Mouse (Mus musculus): Measurements from ENCODE around the gene Phlpp2. TPM values are rescaled to one million over a fixed set of nuclear protein-coding genes. Genes with fewer than 3 reads are reported as not detected.

The Phlpp2 gene
- polyA plus RNA-seq, 1 experiment from 2014 or later: 2.8 TPM

GRCm38 (mm10) chr8:109989151-109989550, 120.8 kb downstream of the Phlpp2 start:
- H3K4me2 ChIP-seq (ENCODE audit: low read depth, low read length): no peak overlapping the region
- no peaks in the 10 kb centered on the region for H3K36me3 ChIP-seq (ENCODE audit: control insufficient read depth, insufficient read depth, low read length)
- WGBS: 87% methylated on average over 8 of the region's 8 CpGs
- no peaks in the 10 kb centered on the region for H3K27me3 ChIP-seq (ENCODE audit: control insufficient read depth, insufficient read depth, low read length)
- no peak overlapping the region for H3K9ac ChIP-seq (ENCODE audit: low read length)
- no peak for ATAC-seq (ENCODE audit: insufficient read depth, low FRiP score)
- H3K4me3 ChIP-seq (replicated peaks; ENCODE audit: low read length): no peak overlapping the region
- no peaks in the 10 kb centered on the region for H3K9me3 ChIP-seq (replicated peaks; ENCODE audit: control insufficient read depth, low read length)
- no peak overlapping the region for H3K27ac ChIP-seq (ENCODE audit: low read length)
- no peaks in the 10 kb centered on the region for H3K4me1 ChIP-seq (ENCODE audit: control insufficient read depth, insufficient read depth, low read length)

DNA sequence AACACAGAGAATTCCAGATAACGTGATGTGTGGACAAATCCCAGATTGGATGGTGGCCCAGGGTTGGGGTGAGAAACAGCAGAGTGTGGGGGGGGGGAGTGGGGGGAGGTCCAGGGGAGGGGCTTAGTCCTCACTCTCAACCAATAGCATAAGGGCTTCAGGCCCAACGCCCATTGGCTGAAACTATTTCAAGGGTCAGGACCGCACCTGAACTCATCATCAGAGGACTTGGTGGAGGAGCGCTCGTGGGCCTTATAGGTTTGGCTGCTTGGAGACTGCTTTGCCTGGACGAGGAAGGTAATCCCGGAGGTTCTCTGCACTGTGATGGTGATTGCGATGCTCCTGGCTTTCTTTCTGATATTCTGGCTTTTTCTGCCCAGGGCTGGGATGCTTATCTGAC, 121.9 kb downstream of the Phlpp2 start, which contains the start of gene Tat:
Gene Tat (plus strand): TSS at position 214 of the 400 bp plus-strand sequence.
- no peaks in the 10 kb centered on the region for H3K27me3 ChIP-seq (ENCODE audit: control insufficient read depth, insufficient read depth, low read length)
- ATAC-seq (ENCODE audit: insufficient read depth, low FRiP score): no peak
- H3K9me3 ChIP-seq (replicated peaks; ENCODE audit: control insufficient read depth, low read length): no peaks in the 10 kb centered on the region
- H3K36me3 ChIP-seq (ENCODE audit: control insufficient read depth, insufficient read depth, low read length): no peaks in the 10 kb centered on the region
- H3K4me1 ChIP-seq (ENCODE audit: control insufficient read depth, insufficient read depth, low read length): no peaks in the 10 kb centered on the region
- H3K4me3 ChIP-seq (replicated peaks; ENCODE audit: low read length): no peak within 1 kb of the TSS
- WGBS: 79% methylated on average over 8 of the region's 8 CpGs
- no peak within 1 kb of the TSS for H3K9ac ChIP-seq (ENCODE audit: low read length)
- no peak within 1 kb of the TSS for H3K4me2 ChIP-seq (ENCODE audit: low read depth, low read length)
- no peak within 1 kb of the TSS for H3K27ac ChIP-seq (ENCODE audit: low read length)

- Histone ChIP-seq H3K27ac (ENCODE audit: low read length) (no peak overlapping the region), H3K4me2 (ENCODE audit: low read depth, low read length) (no peak overlapping the region), H3K9me3 (replicated peaks; ENCODE audit: control insufficient read depth, low read length) (no peaks in the 10 kb centered on the region), H3K4me3 (replicated peaks; ENCODE audit: low read length) (no peak overlapping the region), H3K36me3 (ENCODE audit: control insufficient read depth, insufficient read depth, low read length) (no peaks in the 10 kb centered on the region), H3K4me1 (ENCODE audit: control insufficient read depth, insufficient read depth, low read length) (no peaks in the 10 kb centered on the region), H3K27me3 (ENCODE audit: control insufficient read depth, insufficient read depth, low read length) (no peaks in the 10 kb centered on the region), H3K9ac (ENCODE audit: low read length) (no peak overlapping the region)
- WGBS: 80% methylated on average over 5 of the region's 5 CpGs
- ATAC-seq (ENCODE audit: insufficient read depth, low FRiP score): no peak
These were observed 123.8 kb downstream of the Phlpp2 start for GRCm38 (mm10) chr8:109992166-109992565.

- H3K27me3 ChIP-seq (ENCODE audit: control insufficient read depth, insufficient read depth, low read length): no peaks in the 10 kb centered on the region
- H3K9ac ChIP-seq (ENCODE audit: low read length): no peak overlapping the region
- no peaks in the 10 kb centered on the region for H3K4me1 ChIP-seq (ENCODE audit: control insufficient read depth, insufficient read depth, low read length)
- H3K4me2 ChIP-seq (ENCODE audit: low read depth, low read length): no peak overlapping the region
- no peaks in the 10 kb centered on the region for H3K36me3 ChIP-seq (ENCODE audit: control insufficient read depth, insufficient read depth, low read length)
- no peak overlapping the region for H3K4me3 ChIP-seq (replicated peaks; ENCODE audit: low read length)
- no peak for ATAC-seq (ENCODE audit: insufficient read depth, low FRiP score)
- no peak overlapping the region for H3K27ac ChIP-seq (ENCODE audit: low read length)
- 58% methylated on average over 1 of the region's 1 CpGs for WGBS
- no peaks in the 10 kb centered on the region for H3K9me3 ChIP-seq (replicated peaks; ENCODE audit: control insufficient read depth, low read length)
These were observed 124.6 kb downstream of the Phlpp2 start for GRCm38 (mm10) chr8:109992951-109993350.

Other genes with a start within 250 kb of the Phlpp2 start
- 140 and 152 TPM in 2 replicates for gene Ist1, start 175.3 kb upstream of the Phlpp2 start, polyA plus RNA-seq (2015; fragmentation: Nextera tagmentation; extraction: Ambion mirVana)
- 16.6 and 17.2 TPM in 2 replicates for gene Zfp821, start 163.0 kb upstream of the Phlpp2 start, polyA plus RNA-seq (2015; fragmentation: Nextera tagmentation; extraction: Ambion mirVana)
- 7.5 and 7.7 TPM in 2 replicates for gene Atxn1l, start 130.8 kb upstream of the Phlpp2 start, polyA plus RNA-seq (2015; fragmentation: Nextera tagmentation; extraction: Ambion mirVana)
- gene Ap1g1, start 90.0 kb upstream of the Phlpp2 start, polyA plus RNA-seq (2015; fragmentation: Nextera tagmentation; extraction: Ambion mirVana): 42.5 and 45.7 TPM in 2 replicates
- gene Marveld3, start 93.7 kb downstream of the Phlpp2 start, polyA plus RNA-seq (2015; fragmentation: Nextera tagmentation; extraction: Ambion mirVana): 6.5 and 7.1 TPM in 2 replicates
- not detected in 2 replicates for gene Tat, start 121.9 kb downstream of the Phlpp2 start, polyA plus RNA-seq (2015; fragmentation: Nextera tagmentation; extraction: Ambion mirVana)
- 0.94 and 1.6 TPM in 2 replicates for gene Chst4, start 171.2 kb downstream of the Phlpp2 start, polyA plus RNA-seq (2015; fragmentation: Nextera tagmentation; extraction: Ambion mirVana)
- 6.5 and 7.1 TPM in 2 replicates for gene Zfp612, start 211.2 kb downstream of the Phlpp2 start, polyA plus RNA-seq (2015; fragmentation: Nextera tagmentation; extraction: Ambion mirVana)
- gene Gm21964, start 232.7 kb downstream of the Phlpp2 start, polyA plus RNA-seq (2015; fragmentation: Nextera tagmentation; extraction: Ambion mirVana): not detected in 2 replicates
- gene Gm17720, start 234.2 kb downstream of the Phlpp2 start, polyA plus RNA-seq (2015; fragmentation: Nextera tagmentation; extraction: Ambion mirVana): not detected in 2 replicates

Measured in stomach, embryonic 16.5 days (tissue).